Mouse (Mus musculus): Measurements from ENCODE around the gene Snx21. TPM values are rescaled to one million over a fixed set of nuclear protein-coding genes. Genes with fewer than 3 reads are reported as not detected.

Snx21 gene
- total and polyA plus RNA-seq, 3 experiments, result 3.8 to 7.7 TPM; not detected in 1

GRCm38 (mm10) chr2:164792400-164793190 is 7.0 kb downstream of the Snx21 start:
- H3K9ac ChIP-seq (ENCODE audit: control insufficient read depth, low read depth, low read length, poor library complexity, severe bottlenecking), result no peak overlapping the region
- no peak for DNase-seq (ENCODE audit: low read depth, low spot score)
- no peaks in the 10 kb centered on the region for H3K79me2 ChIP-seq (ENCODE audit: control insufficient read depth, insufficient read depth, low read length, poor library complexity)
- peaks cover 0 to 5% of the 10 kb centered on the region in 2 experiments; a peak in 2 of 4 replicates for H3K36me3 ChIP-seq (ENCODE audit: control insufficient read depth in 1 of 2, insufficient read depth in 2 of 2, low read length in 2 of 2)
- no peak overlapping the region for H3K27ac ChIP-seq (ENCODE audit: control insufficient read depth, low read depth, low read length)
- TF ChIP-seq SMC3 (IDR thresholded peaks at IDR 0.05; ENCODE audit: low read depth, low read length), result no peak
- TF ChIP-seq UBTF (IDR thresholded peaks at IDR 0.05; ENCODE audit: borderline replicate concordance, insufficient read depth, low read depth, low read length), result no peak
- TF ChIP-seq MYB (IDR thresholded peaks at IDR 0.05; ENCODE audit: low read depth, low read length), result no peak
- no peak for TF ChIP-seq KAT2A (conservative IDR thresholded peaks at IDR 0.05; ENCODE audit: low read depth, low read length)
- no peak for TF ChIP-seq ZNF384 (IDR thresholded peaks at IDR 0.05; ENCODE audit: low read depth, low read length)
- TF ChIP-seq POLR2AphosphoS5 (IDR thresholded peaks at IDR 0.05; ENCODE audit: borderline replicate concordance, low read depth, low read length), result no peak
- no peak for TF ChIP-seq MAFK (IDR thresholded peaks at IDR 0.05; ENCODE audit: borderline replicate concordance, low read depth, low read length)
- TF ChIP-seq GATA1 (IDR thresholded peaks at IDR 0.05; ENCODE audit: low read depth, low read length), result no peak
- no peak for TF ChIP-seq CTCF (IDR thresholded peaks at IDR 0.05 in 2 of 3, conservative IDR thresholded peaks at IDR 0.05 in 1 of 3; ENCODE audit: control insufficient read depth in 1 of 3, insufficient read depth in 1 of 3, low read depth in 2 of 3, low read length in 3 of 3, poor library complexity in 1 of 3, severe bottlenecking in 1 of 3)
- no peak for TF ChIP-seq MYC (IDR thresholded peaks at IDR 0.05; ENCODE audit: low read depth, low read length)
- no peak for TF ChIP-seq E2F4 (IDR thresholded peaks at IDR 0.05; ENCODE audit: borderline replicate concordance, low read depth, low read length)
- no peak for TF ChIP-seq BHLHE40 (IDR thresholded peaks at IDR 0.05; ENCODE audit: borderline replicate concordance, low read depth, low read length)
- no peak for TF ChIP-seq TCF12 (IDR thresholded peaks at IDR 0.05; ENCODE audit: low read depth, low read length)
- no peak for TF ChIP-seq RCOR1 (IDR thresholded peaks at IDR 0.05; ENCODE audit: low read depth, low read length)
- no peak for TF ChIP-seq CHD1 (IDR thresholded peaks at IDR 0.05; ENCODE audit: low read depth, low read length)
- TF ChIP-seq TBP (IDR thresholded peaks at IDR 0.05; ENCODE audit: low read depth, low read length), result no peak
- no peak for TF ChIP-seq CHD2 (IDR thresholded peaks at IDR 0.05; ENCODE audit: low read length)
- TF ChIP-seq EP300 (IDR thresholded peaks at IDR 0.05; ENCODE audit: low read depth in 1 of 2, low read length in 2 of 2), result no peak
- no peak for TF ChIP-seq SIN3A (IDR thresholded peaks at IDR 0.05; ENCODE audit: low read length)
- no peak for TF ChIP-seq ELF1 (IDR thresholded peaks at IDR 0.05; ENCODE audit: low read depth, low read length)
- H3K4me3 ChIP-seq (ENCODE audit: control insufficient read depth in 1 of 2, insufficient read depth in 1 of 2, low read depth in 2 of 2, low read length in 2 of 2), result no peak overlapping the region
- no peaks in the 10 kb centered on the region for H3K9me3 ChIP-seq (replicated peaks; ENCODE audit: insufficient read depth, low read length)
- no peaks in the 10 kb centered on the region for H3K27me3 ChIP-seq (ENCODE audit: control insufficient read depth in 1 of 2, insufficient read depth in 2 of 2, low read length in 2 of 2)
- peaks cover 0 to 4% of the 10 kb centered on the region in 2 experiments; a peak in 1 of 4 replicates for H3K4me1 ChIP-seq (ENCODE audit: control insufficient read depth in 1 of 2, insufficient read depth in 2 of 2, low read length in 2 of 2)

- Histone ChIP-seq H3K9ac (ENCODE audit: control insufficient read depth, low read depth, low read length, poor library complexity, severe bottlenecking) (no peak overlapping the region), H3K4me3 (ENCODE audit: control insufficient read depth in 1 of 2, insufficient read depth in 1 of 2, low read depth in 2 of 2, low read length in 2 of 2) (no peak overlapping the region), H3K4me1 (ENCODE audit: control insufficient read depth in 1 of 2, insufficient read depth in 2 of 2, low read length in 2 of 2) (peaks cover 0 to 4% of the 10 kb centered on the region in 2 experiments; a peak in 1 of 4 replicates), H3K79me2 (ENCODE audit: control insufficient read depth, insufficient read depth, low read length, poor library complexity) (no peaks in the 10 kb centered on the region), H3K27me3 (ENCODE audit: control insufficient read depth in 1 of 2, insufficient read depth in 2 of 2, low read length in 2 of 2) (no peaks in the 10 kb centered on the region), H3K9me3 (replicated peaks; ENCODE audit: insufficient read depth, low read length) (no peaks in the 10 kb centered on the region), H3K27ac (ENCODE audit: control insufficient read depth, low read depth, low read length) (no peak overlapping the region), H3K36me3 (ENCODE audit: control insufficient read depth in 1 of 2, insufficient read depth in 2 of 2, low read length in 2 of 2) (peaks cover 0 to 5% of the 10 kb centered on the region in 2 experiments; a peak in 2 of 4 replicates)
- DNase-seq (ENCODE audit: low read depth, low spot score), result peak; percentile 78
- TF ChIP-seq SMC3 (IDR thresholded peaks at IDR 0.05; ENCODE audit: low read depth, low read length), result peak; percentile 52
- TF ChIP-seq POLR2AphosphoS5 (IDR thresholded peaks at IDR 0.05; ENCODE audit: borderline replicate concordance, low read depth, low read length), result no peak
- TF ChIP-seq USF1 (IDR thresholded peaks at IDR 0.05; ENCODE audit: low read depth, low read length), result no peak
- 0 out of 2 replicates have a peak, but pooled peaks have one; percentile 34 for TF ChIP-seq SIN3A (IDR thresholded peaks at IDR 0.05; ENCODE audit: low read length)
- no peak for TF ChIP-seq MAFK (IDR thresholded peaks at IDR 0.05; ENCODE audit: borderline replicate concordance, low read depth, low read length)
- no peak for TF ChIP-seq JUND (IDR thresholded peaks at IDR 0.05; ENCODE audit: low read depth, low read length)
- 0 out of 2 replicates have a peak, but pooled peaks have one; percentile 37 for TF ChIP-seq MAZ (IDR thresholded peaks at IDR 0.05; ENCODE audit: low read depth, low read length)
- no peak for TF ChIP-seq TBP (IDR thresholded peaks at IDR 0.05; ENCODE audit: low read depth, low read length)
- peak; percentile 61 to 93 (median 77) for TF ChIP-seq CTCF (IDR thresholded peaks at IDR 0.05 in 2 of 3, conservative IDR thresholded peaks at IDR 0.05 in 1 of 3; ENCODE audit: control insufficient read depth in 1 of 3, insufficient read depth in 1 of 3, low read depth in 2 of 3, low read length in 3 of 3, poor library complexity in 1 of 3, severe bottlenecking in 1 of 3)
- no peak for TF ChIP-seq GABPA (IDR thresholded peaks at IDR 0.05; ENCODE audit: low read depth, low read length)
- no peak for TF ChIP-seq MXI1 (IDR thresholded peaks at IDR 0.05; ENCODE audit: low read depth, low read length)
- no peak for TF ChIP-seq BHLHE40 (IDR thresholded peaks at IDR 0.05; ENCODE audit: borderline replicate concordance, low read depth, low read length)
- TF ChIP-seq TCF12 (IDR thresholded peaks at IDR 0.05; ENCODE audit: low read depth, low read length), result no peak
- no peak for TF ChIP-seq E2F4 (IDR thresholded peaks at IDR 0.05; ENCODE audit: borderline replicate concordance, low read depth, low read length)
- TF ChIP-seq TAL1 (IDR thresholded peaks at IDR 0.05; ENCODE audit: low read length), result no peak
- no peak for TF ChIP-seq CHD2 (IDR thresholded peaks at IDR 0.05; ENCODE audit: low read length)
- TF ChIP-seq MYB (IDR thresholded peaks at IDR 0.05; ENCODE audit: low read depth, low read length), result no peak
- no peak for TF ChIP-seq ETS1 (IDR thresholded peaks at IDR 0.05; ENCODE audit: low read depth, low read length)
- TF ChIP-seq UBTF (IDR thresholded peaks at IDR 0.05; ENCODE audit: borderline replicate concordance, insufficient read depth, low read depth, low read length), result no peak
Measured at GRCm38 (mm10) chr2:164793236-164793635, 7.6 kb downstream of the Snx21 start.
